Mouse (Mus musculus) liver, embryonic 12.5 days (tissue): ENCODE measurements around the gene Tmem126b. TPM values are rescaled to one million over a fixed set of nuclear protein-coding genes. Genes with fewer than 3 reads are reported as not detected.

Experiments used
- polyA plus RNA-seq: library from polyadenylated mRNA; unstranded; fragments of >200 nt; fragmentation: Nextera tagmentation; extraction: Ambion mirVana; gene quantifications from 2 replicates; pipeline ENCODE4 v1.2.1, GENCODE M21; 2016

Gene Tmem126b
- polyA plus RNA-seq, 1 experiment from 2014 or later, result 15.7 TPM

Other genes starting within 250 kb of the Tmem126b start
- not detected in 2 replicates for gene Ccdc83, start 210.2 kb downstream of the Tmem126b start, polyA plus RNA-seq
- gene Sytl2, start 173.7 kb downstream of the Tmem126b start, polyA plus RNA-seq, result 0.95 and 1.1 TPM in 2 replicates
- 0.26 and 0.41 TPM in 2 replicates for gene Ccdc89, start 49.4 kb downstream of the Tmem126b start, polyA plus RNA-seq
- 33.5 and 34.6 TPM in 2 replicates for gene Crebzf, start 33.3 kb downstream of the Tmem126b start, polyA plus RNA-seq
- gene Tmem126a, start 18.8 kb downstream of the Tmem126b start, polyA plus RNA-seq, result 60.2 and 66.9 TPM in 2 replicates
- gene Dlg2, start 671 bp upstream of the Tmem126b start, polyA plus RNA-seq, result 0.71 and 1.1 TPM in 2 replicates